Comparison of ENCODE assay signal across 11 mouse cellular contexts in genomic region chr5:38388420-38388823, GRCm38 (mm10).
DNase-seq lines count a peak whose midpoint lies in the region; ATAC-seq and TF ChIP-seq lines count a peak whose summit lies in the region.
"Had no signal": no experiment of that assay in that cellular context is flagged by ENCODE, and none has a peak within 500 bp of the region (broad histone marks: within the 10 kb centered on the region; RNA-seq: fewer than 3 reads in every experiment).

No protein-coding gene starts in this region.

- no peaks in the 10 kb centered on the region for H3K4me1 ChIP-seq in lung, embryonic 14.5 days (ENCODE audit: insufficient read depth)
- H3K4me1 ChIP-seq in forebrain, embryonic 16.5 days (replicated peaks; ENCODE audit: control insufficient read depth, insufficient read depth, low read length): peaks cover 16% of the 10 kb centered on the region
- peaks cover 16% of the 10 kb centered on the region for H3K4me1 ChIP-seq in neural tube, embryonic 13.5 days (replicated peaks)

- WGBS in lung, embryonic 14.5 days: 38% methylated on average over 10 of the region's 10 CpGs
- WGBS in forebrain, embryonic 16.5 days: 11% methylated on average over 10 of the region's 10 CpGs
- WGBS in neural tube, embryonic 13.5 days: 9% methylated on average over 10 of the region's 10 CpGs

- no peak overlapping the region for H3K4me2 ChIP-seq in lung, embryonic 14.5 days
- no peak overlapping the region; the same call in 1 of the 2 replicates for H3K4me2 ChIP-seq in forebrain, embryonic 16.5 days (ENCODE audit: low read length)
- H3K4me2 ChIP-seq in neural tube, embryonic 13.5 days: no peak overlapping the region

- no peaks in the 10 kb centered on the region for H3K27me3 ChIP-seq in lung, embryonic 14.5 days (ENCODE audit: insufficient read depth, low read length)
- no peaks in the 10 kb centered on the region for H3K27me3 ChIP-seq in forebrain, embryonic 16.5 days (replicated peaks; ENCODE audit: control insufficient read depth, insufficient read depth, low read length)
- peaks cover 13% of the 10 kb centered on the region for H3K27me3 ChIP-seq in neural tube, embryonic 13.5 days

- peak; percentile 27 for DNase-seq in lung, embryonic 14.5 days
- no peak for DNase-seq in lung, postnatal 25 days (ENCODE audit: low spot score)
- peak; percentile 67 to 70 for DNase-seq in layer of hippocampus, postnatal 10 days (ENCODE audit: low spot score in 2 of 2)
- no peak for DNase-seq in adrenal gland, adult 18-20 months (ENCODE audit: low spot score in 2 of 2)
- no peak for DNase-seq in left cerebral cortex, adult 18-20 months (ENCODE audit: low spot score in 2 of 2)
- DNase-seq: heart, adult 18-20 months; lung, postnatal 36 days had no signal

- H3K4me3 ChIP-seq in lung, embryonic 14.5 days (ENCODE audit: low read depth, low read length): no peak overlapping the region
- H3K4me3 ChIP-seq in forebrain, embryonic 16.5 days (replicated peaks; ENCODE audit: low read length): no peak overlapping the region
- no peak overlapping the region for H3K4me3 ChIP-seq in neural tube, embryonic 13.5 days

- no peak overlapping the region for H3K27ac ChIP-seq in lung, embryonic 14.5 days (ENCODE audit: low read depth)
- H3K27ac ChIP-seq in forebrain, embryonic 16.5 days (ENCODE audit: low read length): no peak overlapping the region; the same call in 1 of the 2 replicates
- H3K27ac ChIP-seq in neural tube, embryonic 13.5 days (replicated peaks): 0 out of 2 replicates have a peak overlapping the region, but pooled peaks have one; percentile 33

- no peak for TF ChIP-seq CTCF in lung, embryonic 14.5 days (IDR thresholded peaks at IDR 0.05; ENCODE audit: low read depth)

- no peak for ATAC-seq in lung, embryonic 14.5 days (ENCODE audit: insufficient read depth)
- peak; percentile 76 for ATAC-seq in forebrain, embryonic 16.5 days
- 0 out of 2 replicates have a peak, but pooled peaks have one; percentile 26 for ATAC-seq in neural tube, embryonic 13.5 days (ENCODE audit: low read depth)
- ATAC-seq in erythroblast, adult 5-6 weeks (replicated peaks; ENCODE audit: low FRiP score, poor library complexity, severe bottlenecking): no peak
- ATAC-seq: intestine, postnatal 0 days had no signal

- no peaks in the 10 kb centered on the region for H3K36me3 ChIP-seq in lung, embryonic 14.5 days (ENCODE audit: insufficient read depth)
- H3K36me3 ChIP-seq in forebrain, embryonic 16.5 days (ENCODE audit: control insufficient read depth, insufficient read depth): no peaks in the 10 kb centered on the region
- no peaks in the 10 kb centered on the region for H3K36me3 ChIP-seq in neural tube, embryonic 13.5 days

- no peak overlapping the region for H3K9ac ChIP-seq in lung, embryonic 14.5 days
- H3K9ac ChIP-seq in forebrain, embryonic 16.5 days (replicated peaks; ENCODE audit: low read depth, low read length): no peak overlapping the region
- H3K9ac ChIP-seq in neural tube, embryonic 13.5 days: no peak overlapping the region

- H3K9me3 ChIP-seq in lung, embryonic 14.5 days (ENCODE audit: low read depth, low read length): no peaks in the 10 kb centered on the region
- H3K9me3 ChIP-seq in forebrain, embryonic 16.5 days (ENCODE audit: control insufficient read depth, low read length): no peaks in the 10 kb centered on the region
- H3K9me3 ChIP-seq in neural tube, embryonic 13.5 days: no peaks in the 10 kb centered on the region

Comparison
In these comparisons a context has a peak if more than half of its experiments do, and no peak if none do; other contexts are left out.
1. DNase-seq: peak in lung, embryonic 14.5 days (single experiment) and layer of hippocampus, postnatal 10 days (2 of 2); none in lung, postnatal 25 days (single experiment), adrenal gland, adult 18-20 months (0 of 2) and left cerebral cortex, adult 18-20 months (0 of 2).
2. ATAC-seq: peak in forebrain, embryonic 16.5 days (single experiment) and neural tube, embryonic 13.5 days (single experiment); none in lung, embryonic 14.5 days (single experiment) and erythroblast, adult 5-6 weeks (single experiment).